Mouse (Mus musculus): Measurements from ENCODE around the gene Map2k6.

- no peak for TF ChIP-seq CTCF (IDR thresholded peaks at IDR 0.05; ENCODE audit: borderline replicate concordance, insufficient read depth, low read depth, low read length)
- TF ChIP-seq POLR2A (IDR thresholded peaks at IDR 0.05; ENCODE audit: borderline replicate concordance, insufficient read depth, low read length) = no peak
These were observed 17.8 kb downstream of the Map2k6 start for GRCm38 (mm10) chr11:110416691-110417090.

Data from cerebellum, adult 2 months (tissue).